Mouse (Mus musculus): Measurements from ENCODE around the gene Copz2. TPM values are rescaled to one million over a fixed set of nuclear protein-coding genes. Genes with fewer than 3 reads are reported as not detected.
A peak's percentile ranks its signal among the peaks of the same experiment; 100 is the strongest.

The Copz2 gene
- polyA plus RNA-seq, 1 experiment from 2014 or later = 10.9 TPM

- ATAC-seq (ENCODE audit: low read depth) = no peak
- H3K4me2 ChIP-seq (ENCODE audit: low read depth, low read length) = peak overlapping the region; percentile 20; the same call in 1 of the 2 replicates
- 0 out of 2 replicates have a peak overlapping the region, but pooled peaks have one; percentile 39 for H3K27ac ChIP-seq (ENCODE audit: low read depth, low read length)
- peaks cover 4% of the 10 kb centered on the region for H3K36me3 ChIP-seq (ENCODE audit: control insufficient read depth, insufficient read depth, low read length)
- peak overlapping the region; percentile 37; the same call in 1 of the 2 replicates for H3K9ac ChIP-seq (replicated peaks; ENCODE audit: low read depth, low read length)
- H3K27me3 ChIP-seq (ENCODE audit: control insufficient read depth, insufficient read depth, low read length) = no peaks in the 10 kb centered on the region
- H3K9me3 ChIP-seq (ENCODE audit: control insufficient read depth, low read length) = no peaks in the 10 kb centered on the region
- H3K4me1 ChIP-seq (ENCODE audit: control insufficient read depth, insufficient read depth, low read length) = peaks cover 64% of the 10 kb centered on the region
- WGBS = 80% methylated on average over 2 of the region's 2 CpGs
- H3K4me3 ChIP-seq (ENCODE audit: low read depth, low read length) = no peak overlapping the region
Observed at GRCm38 (mm10) chr11:96826481-96826880, 23.2 kb upstream of the Copz2 start.

- Histone ChIP-seq H3K27ac (ENCODE audit: low read depth, low read length) (no peak overlapping the region), H3K36me3 (ENCODE audit: control insufficient read depth, insufficient read depth, low read length) (peaks cover 3% of the 10 kb centered on the region; the same call in 1 of the 2 replicates), H3K4me1 (ENCODE audit: control insufficient read depth, insufficient read depth, low read length) (peaks cover 64% of the 10 kb centered on the region), H3K4me2 (ENCODE audit: low read depth, low read length) (no peak overlapping the region), H3K27me3 (ENCODE audit: control insufficient read depth, insufficient read depth, low read length) (no peaks in the 10 kb centered on the region), H3K4me3 (ENCODE audit: low read depth, low read length) (no peak overlapping the region), H3K9me3 (ENCODE audit: control insufficient read depth, low read length) (no peaks in the 10 kb centered on the region), H3K9ac (replicated peaks; ENCODE audit: low read depth, low read length) (no peak overlapping the region)
- 87% methylated on average over 12 of the region's 12 CpGs for WGBS
- no peak for ATAC-seq (ENCODE audit: low read depth)
Observed at GRCm38 (mm10) chr11:96827062-96827581, 22.5 kb upstream of the Copz2 start.

- Histone ChIP-seq H3K9me3 (ENCODE audit: control insufficient read depth, low read length) (no peaks in the 10 kb centered on the region), H3K9ac (replicated peaks; ENCODE audit: low read depth, low read length) (no peak overlapping the region), H3K27ac (ENCODE audit: low read depth, low read length) (no peak overlapping the region), H3K4me3 (ENCODE audit: low read depth, low read length) (peak overlapping the region; percentile 83; the same call in 1 of the 2 replicates), H3K27me3 (ENCODE audit: control insufficient read depth, insufficient read depth, low read length) (no peaks in the 10 kb centered on the region), H3K4me1 (ENCODE audit: control insufficient read depth, insufficient read depth, low read length) (peaks cover 56% of the 10 kb centered on the region), H3K4me2 (ENCODE audit: low read depth, low read length) (peak overlapping the region; percentile 20; the same call in 1 of the 2 replicates), H3K36me3 (ENCODE audit: control insufficient read depth, insufficient read depth, low read length) (peaks cover 3% of the 10 kb centered on the region; the same call in 1 of the 2 replicates)
- WGBS = 73% methylated on average over 9 of the region's 9 CpGs
- no peak for ATAC-seq (ENCODE audit: low read depth)
Observed at GRCm38 (mm10) chr11:96827917-96828316, 21.8 kb upstream of the Copz2 start.

GRCm38 (mm10) chr11:96828881-96829280, 20.8 kb upstream of the Copz2 start:
- Histone ChIP-seq H3K4me2 (ENCODE audit: low read depth, low read length) (peak overlapping the region; percentile 63), H3K36me3 (ENCODE audit: control insufficient read depth, insufficient read depth, low read length) (peaks cover 3% of the 10 kb centered on the region; the same call in 1 of the 2 replicates), H3K9me3 (ENCODE audit: control insufficient read depth, low read length) (no peaks in the 10 kb centered on the region), H3K4me1 (ENCODE audit: control insufficient read depth, insufficient read depth, low read length) (peaks cover 47% of the 10 kb centered on the region), H3K27ac (ENCODE audit: low read depth, low read length) (peak overlapping the region; percentile 95; the same call in 1 of the 2 replicates), H3K9ac (replicated peaks; ENCODE audit: low read depth, low read length) (peak overlapping the region; percentile 88), H3K4me3 (ENCODE audit: low read depth, low read length) (peak overlapping the region; percentile 83), H3K27me3 (ENCODE audit: control insufficient read depth, insufficient read depth, low read length) (no peaks in the 10 kb centered on the region)
- 18% methylated on average over 10 of the region's 10 CpGs for WGBS
- no peak for ATAC-seq (ENCODE audit: low read depth)

DNA sequence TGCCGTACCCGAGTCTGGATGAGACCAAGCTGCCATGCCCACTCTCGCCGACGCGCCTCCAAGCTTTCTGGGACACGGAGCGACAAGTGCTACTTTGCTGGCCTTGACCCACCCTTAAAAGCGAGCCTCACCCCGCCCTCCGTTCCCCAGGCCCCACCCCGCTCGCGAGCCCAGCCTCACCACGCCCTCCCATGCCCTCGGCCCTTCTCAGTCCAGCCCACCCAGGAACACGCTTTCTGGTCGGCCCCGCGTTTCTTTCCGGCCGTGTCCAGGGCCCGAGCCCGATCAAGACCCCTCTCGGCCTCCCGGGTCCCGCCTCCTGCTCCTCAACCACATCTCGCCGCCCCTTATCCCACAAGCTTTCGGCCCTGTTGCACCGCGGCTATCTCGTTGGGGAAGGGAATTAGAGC, 20.3 kb upstream of the Copz2 start:
- peak; percentile 47 for ATAC-seq (ENCODE audit: low read depth)
- Histone ChIP-seq H3K27me3 (ENCODE audit: control insufficient read depth, insufficient read depth, low read length) (no peaks in the 10 kb centered on the region), H3K9ac (replicated peaks; ENCODE audit: low read depth, low read length) (peak overlapping the region; percentile 88), H3K27ac (ENCODE audit: low read depth, low read length) (peak overlapping the region; percentile 95), H3K4me2 (ENCODE audit: low read depth, low read length) (peak overlapping the region; percentile 63), H3K4me1 (ENCODE audit: control insufficient read depth, insufficient read depth, low read length) (peaks cover 45% of the 10 kb centered on the region), H3K36me3 (ENCODE audit: control insufficient read depth, insufficient read depth, low read length) (peaks cover 3% of the 10 kb centered on the region; the same call in 1 of the 2 replicates), H3K9me3 (ENCODE audit: control insufficient read depth, low read length) (no peaks in the 10 kb centered on the region), H3K4me3 (ENCODE audit: low read depth, low read length) (peak overlapping the region; percentile 83)
- WGBS = under 1% methylated on average over 33 of the region's 33 CpGs

DNA sequence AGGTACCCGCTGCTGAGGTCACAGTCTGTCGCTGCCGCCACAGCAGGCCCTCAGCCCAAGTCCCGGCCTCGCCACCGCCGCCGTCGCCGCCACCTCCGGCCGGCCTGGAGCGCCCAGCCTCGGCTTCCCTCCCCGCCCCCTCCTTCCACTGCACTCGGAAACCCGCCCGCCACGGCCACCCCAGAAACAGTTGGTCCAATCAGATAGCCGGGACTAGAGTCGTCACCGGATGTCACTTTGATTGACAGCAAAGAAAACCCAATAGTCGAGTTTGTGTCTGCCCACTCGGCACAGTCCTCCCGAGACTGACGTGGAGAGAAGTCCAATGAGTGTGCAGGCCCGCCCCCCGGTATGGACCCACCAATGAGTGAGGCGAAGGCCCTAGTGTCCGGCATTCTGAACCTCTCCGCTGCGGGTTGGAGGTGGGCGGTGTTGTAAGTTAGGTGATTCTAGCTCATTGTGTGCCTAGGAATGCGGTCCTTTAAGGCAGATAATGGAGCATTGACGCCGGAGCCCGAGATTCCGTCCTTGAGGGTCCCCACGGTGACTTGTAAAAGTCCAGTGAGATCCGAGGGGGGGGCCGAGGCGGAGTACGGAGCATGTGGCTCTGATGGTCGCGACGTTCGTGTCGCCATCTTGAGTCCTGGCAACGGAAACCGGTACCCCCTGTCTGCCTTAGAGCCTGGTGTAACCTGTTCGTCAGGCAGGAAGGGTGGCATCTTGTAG, 19.7 kb upstream of the Copz2 start, which contains the start of gene Nfe2l1:
TSS of gene Nfe2l1 (minus strand) at position 156 of the 726 bp plus-strand sequence.
- H3K27ac ChIP-seq (ENCODE audit: low read depth, low read length) = peak within 1 kb of the TSS; percentile 95
- H3K4me3 ChIP-seq (ENCODE audit: low read depth, low read length) = peak within 1 kb of the TSS; percentile 83
- peaks cover 39% of the 10 kb centered on the region for H3K4me1 ChIP-seq (ENCODE audit: control insufficient read depth, insufficient read depth, low read length)
- no peaks in the 10 kb centered on the region for H3K9me3 ChIP-seq (ENCODE audit: control insufficient read depth, low read length)
- H3K9ac ChIP-seq (replicated peaks; ENCODE audit: low read depth, low read length) = peak within 1 kb of the TSS; percentile 88
- ATAC-seq (ENCODE audit: low read depth) = peak; percentile 99
- H3K36me3 ChIP-seq (ENCODE audit: control insufficient read depth, insufficient read depth, low read length) = peaks cover 3% of the 10 kb centered on the region; the same call in 1 of the 2 replicates
- WGBS = 0% methylated on average over 48 of the region's 51 CpGs
- peak within 1 kb of the TSS; percentile 63 for H3K4me2 ChIP-seq (ENCODE audit: low read depth, low read length)
- no peaks in the 10 kb centered on the region for H3K27me3 ChIP-seq (ENCODE audit: control insufficient read depth, insufficient read depth, low read length)

DNA sequence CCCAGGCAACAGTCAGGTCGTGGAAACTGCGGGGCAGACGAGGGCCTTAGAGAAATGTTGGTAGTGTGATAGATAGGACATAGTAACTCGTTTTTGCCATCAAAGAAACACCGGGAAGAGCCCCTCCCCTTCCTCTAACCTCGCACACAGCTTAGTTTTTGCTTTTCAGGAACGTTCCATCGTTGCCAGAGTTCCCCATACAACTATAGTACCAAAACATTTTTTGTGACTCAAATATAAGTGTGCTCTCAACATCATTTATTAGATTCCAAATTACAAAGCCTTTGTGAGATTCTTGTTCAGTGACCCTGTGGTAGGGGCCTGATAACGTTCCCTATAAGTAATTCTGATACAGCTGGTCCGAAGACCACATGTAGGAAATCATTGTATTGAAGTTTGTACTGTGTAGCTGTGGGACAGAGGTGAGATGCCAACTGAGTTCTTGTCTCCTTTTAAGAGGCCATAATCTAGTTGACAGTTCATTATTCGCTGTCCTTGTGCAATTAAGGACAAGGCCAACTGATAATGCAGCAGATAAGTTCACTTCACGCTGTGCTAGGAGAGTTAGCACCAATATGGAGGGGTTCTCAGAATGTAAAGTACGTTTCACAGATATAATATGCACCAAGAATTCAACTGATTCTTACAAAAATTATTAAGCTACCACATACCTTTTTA, 19.0 kb upstream of the Copz2 start:
- Histone ChIP-seq H3K27me3 (ENCODE audit: control insufficient read depth, insufficient read depth, low read length) (no peaks in the 10 kb centered on the region), H3K4me3 (ENCODE audit: low read depth, low read length) (peak overlapping the region; percentile 83), H3K4me2 (ENCODE audit: low read depth, low read length) (peak overlapping the region; percentile 47), H3K9me3 (ENCODE audit: control insufficient read depth, low read length) (no peaks in the 10 kb centered on the region), H3K4me1 (ENCODE audit: control insufficient read depth, insufficient read depth, low read length) (peaks cover 32% of the 10 kb centered on the region), H3K27ac (ENCODE audit: low read depth, low read length) (peak overlapping the region; percentile 88), H3K9ac (replicated peaks; ENCODE audit: low read depth, low read length) (peak overlapping the region; percentile 57), H3K36me3 (ENCODE audit: control insufficient read depth, insufficient read depth, low read length) (peaks cover 3% of the 10 kb centered on the region; the same call in 1 of the 2 replicates)
- ATAC-seq (ENCODE audit: low read depth) = no peak
- 22% methylated on average over 13 of the region's 13 CpGs for WGBS

DNA sequence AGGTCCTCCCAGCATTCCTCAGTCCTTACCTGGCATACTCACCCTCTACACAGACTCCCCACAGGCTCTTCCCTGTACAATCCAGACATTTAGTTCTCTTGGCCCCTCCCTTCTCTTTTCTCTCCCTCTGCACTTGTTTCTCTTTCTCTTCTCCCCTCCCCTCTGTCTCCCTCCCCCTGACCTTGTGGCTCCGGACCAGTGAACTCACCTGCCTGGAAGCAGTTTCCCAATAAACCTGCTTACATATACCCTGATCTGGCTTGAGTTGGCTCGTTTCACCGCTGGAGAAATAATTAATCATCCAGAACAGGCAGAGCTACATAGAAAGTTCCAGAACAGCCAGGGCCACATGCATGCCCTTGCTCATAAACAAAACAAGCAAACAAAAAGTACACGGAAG, 18.2 kb upstream of the Copz2 start:
- Histone ChIP-seq H3K9ac (replicated peaks; ENCODE audit: low read depth, low read length) (no peak overlapping the region), H3K27me3 (ENCODE audit: control insufficient read depth, insufficient read depth, low read length) (no peaks in the 10 kb centered on the region), H3K4me3 (ENCODE audit: low read depth, low read length) (no peak overlapping the region), H3K9me3 (ENCODE audit: control insufficient read depth, low read length) (no peaks in the 10 kb centered on the region), H3K4me2 (ENCODE audit: low read depth, low read length) (no peak overlapping the region), H3K4me1 (ENCODE audit: control insufficient read depth, insufficient read depth, low read length) (peaks cover 24% of the 10 kb centered on the region), H3K27ac (ENCODE audit: low read depth, low read length) (no peak overlapping the region), H3K36me3 (ENCODE audit: control insufficient read depth, insufficient read depth, low read length) (peaks cover 3% of the 10 kb centered on the region; the same call in 1 of the 2 replicates)
- ATAC-seq (ENCODE audit: low read depth) = no peak
- 83% methylated on average over 4 of the region's 4 CpGs for WGBS
